Mouse (Mus musculus) forebrain, embryonic 12.5 days (tissue): ENCODE data around the gene Dapk3. TPM values are rescaled to one million over a fixed set of nuclear protein-coding genes. Genes with fewer than 3 reads are reported as not detected.
"Not testable (repeated sequence)": the region's sequence is repeated elsewhere in the genome, so short reads cannot be mapped to it uniquely, and the experiment has no call there.

Experiments used
- ATAC-seq: fragments of 200-750 bp; cut with Nextera tagmentation; 2 replicates; pipeline ENCODE4 v1.8.0; 2017; ENCODE audit warnings: moderate TSS enrichment; ENCODE audit not compliant: low FRiP score
- H3K27ac ChIP-seq: fragments of 300-500 bp; sonication (generic); 2 replicates; pipeline ENCODE4 v1.5.1; 2016; ENCODE audit warnings: mild to moderate bottlenecking
- H3K27me3 ChIP-seq: fragments of 300-500 bp; sonication (generic); 2 replicates; pipeline ENCODE4 v1.6.1; 2016; ENCODE audit warnings: mild to moderate bottlenecking
- H3K36me3 ChIP-seq: fragments of 300-500 bp; sonication (generic); replicated peaks from 2 replicates; pipeline ENCODE4 v1.6.1; 2016; ENCODE audit warnings: mild to moderate bottlenecking
- H3K4me1 ChIP-seq: fragments of 300-500 bp; sonication (generic); 2 replicates; pipeline ENCODE4 v1.6.1; 2016
- H3K4me2 ChIP-seq: fragments of 300-500 bp; sonication (generic); 2 replicates; pipeline ENCODE4 v1.6.1; 2016; ENCODE audit warnings: mild to moderate bottlenecking, moderate library complexity
- H3K4me3 ChIP-seq: fragments of 300-500 bp; sonication (generic); replicated peaks from 2 replicates; pipeline ENCODE4 v1.5.1; 2016; ENCODE audit warnings: mild to moderate bottlenecking
- H3K9ac ChIP-seq: fragments of 300-500 bp; sonication (generic); 2 replicates; pipeline ENCODE4 v1.6.1; 2016; ENCODE audit warnings: mild to moderate bottlenecking
- H3K9me3 ChIP-seq: fragments of 300-500 bp; sonication (generic); 2 replicates; pipeline ENCODE4 v1.6.1; 2016
- WGBS: fragments of 180-500 bp; shearing (Covaris S2); methylation state at CpG from one replicate; pipeline ENCODE4 v1.1.7; 2016; 5-methylcytosine and 5-hydroxymethylcytosine counted together
- polyA plus RNA-seq: library from polyadenylated mRNA; unstranded; fragments of >200 nt; fragmentation: Nextera tagmentation; extraction: Ambion mirVana; gene quantifications from 2 replicates; pipeline ENCODE4 v1.2.1, GENCODE M21; 2016

Dapk3 gene
- polyA plus RNA-seq, 1 experiment from 2014 or later, result 62.8 TPM

DNA sequence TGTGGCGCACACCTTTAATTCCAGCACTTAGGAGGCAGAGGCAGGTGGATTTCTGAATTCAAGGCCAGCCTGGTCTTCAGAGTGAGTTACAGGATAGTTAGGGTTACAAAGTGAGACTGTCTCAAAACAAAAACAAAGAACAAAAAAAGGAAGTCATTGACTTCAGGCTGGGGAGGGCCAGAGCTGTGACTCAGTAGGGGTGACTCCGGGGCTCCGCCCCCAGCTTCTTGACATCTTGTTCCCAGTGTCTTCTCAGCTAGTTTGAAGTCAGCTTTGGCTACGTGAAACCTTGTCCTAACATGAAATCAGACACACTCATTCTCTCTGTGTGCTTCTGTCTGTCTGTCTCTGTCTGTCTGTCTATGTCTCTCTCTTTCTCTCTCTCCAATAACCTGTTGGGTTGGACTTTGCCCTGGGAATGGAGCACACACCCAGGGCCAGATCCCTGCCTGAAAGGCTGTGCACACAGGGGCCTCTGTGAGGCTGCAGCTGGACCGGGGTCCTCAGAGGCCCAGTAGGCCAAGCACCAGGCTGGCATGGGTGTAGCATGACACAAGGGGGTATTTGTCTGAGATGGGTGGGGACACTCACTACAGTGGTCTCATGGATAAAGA, 38.7 kb downstream of the Dapk3 start:
- H3K4me1 ChIP-seq, result no peaks in the 10 kb centered on the region
- H3K4me3 ChIP-seq, result no peak overlapping the region
- no peak overlapping the region for H3K27ac ChIP-seq
- H3K9me3 ChIP-seq, result no peaks in the 10 kb centered on the region
- no peak for ATAC-seq
- peaks cover 42% of the 10 kb centered on the region for H3K36me3 ChIP-seq
- no peaks in the 10 kb centered on the region for H3K27me3 ChIP-seq
- no peak overlapping the region for H3K9ac ChIP-seq
- no peak overlapping the region for H3K4me2 ChIP-seq
- WGBS, result 83% methylated on average over 5 of the region's 5 CpGs

GRCm38 (mm10) chr10:81223731-81224130, 40.9 kb downstream of the Dapk3 start:
- H3K9ac ChIP-seq, H3K9me3 ChIP-seq, H3K27ac ChIP-seq, H3K4me2 ChIP-seq, H3K27me3 ChIP-seq, ATAC-seq, H3K4me1 ChIP-seq, H3K4me3 ChIP-seq: not testable (repeated sequence)
- H3K36me3 ChIP-seq, result peaks cover 33% of the 10 kb centered on the region
- 68% methylated on average over 2 of the region's 2 CpGs for WGBS

DNA sequence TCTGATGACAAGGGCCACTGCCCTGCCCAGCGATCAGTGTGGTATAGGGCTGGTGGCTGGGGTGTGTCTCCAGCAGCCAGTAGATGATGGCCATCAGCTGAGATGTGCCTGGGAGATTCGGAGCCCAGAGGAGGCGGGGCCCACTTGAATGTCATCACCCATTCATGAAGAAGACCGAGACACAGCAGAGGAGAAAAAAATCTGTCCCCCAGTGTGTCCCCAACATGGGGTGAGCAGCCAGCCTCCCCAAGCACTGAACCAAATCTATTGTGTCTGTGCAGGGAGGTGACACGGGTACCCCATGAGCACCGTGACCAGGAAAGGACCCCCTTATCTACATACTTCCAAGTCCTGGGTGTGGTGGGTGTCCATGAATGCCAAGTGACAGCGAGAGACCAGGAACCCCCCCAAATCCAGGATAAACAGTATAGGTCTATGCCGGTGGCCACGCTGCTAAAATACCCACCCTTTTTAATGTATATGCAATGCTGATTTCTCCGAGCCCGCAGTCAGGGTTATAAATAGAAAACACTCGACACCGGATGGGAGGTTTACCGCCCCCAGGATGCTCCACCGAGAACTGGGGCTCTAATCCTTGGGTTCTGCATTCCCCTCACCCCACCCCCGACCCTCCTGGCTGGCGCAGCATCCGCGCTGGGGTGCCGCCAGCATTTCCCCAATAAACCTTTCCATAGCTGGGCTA, 47.1 kb downstream of the Dapk3 start:
- Histone ChIP-seq H3K27ac (peak overlapping the region; percentile 81), H3K36me3 (no peaks in the 10 kb centered on the region), H3K27me3 (peaks cover 35% of the 10 kb centered on the region), H3K9me3 (no peaks in the 10 kb centered on the region), H3K4me2 (peak overlapping the region; percentile 60), H3K4me1 (peaks cover 53% of the 10 kb centered on the region), H3K9ac (peak overlapping the region; percentile 82), H3K4me3 (peak overlapping the region; percentile 63)
- ATAC-seq, result no peak
- WGBS, result 13% methylated on average over 20 of the region's 20 CpGs

GRCm38 (mm10) chr10:81230438-81231332, 47.9 kb downstream of the Dapk3 start, which contains the start of gene Atcay:
Gene Atcay, minus strand, starts transcription at chr10:81230833.
- Histone ChIP-seq H3K27ac (peak within 1 kb of the TSS; percentile 81), H3K9ac (peak within 1 kb of the TSS; percentile 82), H3K4me3 (peak within 1 kb of the TSS; percentile 63), H3K9me3 (no peaks in the 10 kb centered on the region), H3K4me1 (peaks cover 53% of the 10 kb centered on the region), H3K27me3 (peaks cover 35% of the 10 kb centered on the region), H3K4me2 (peak within 1 kb of the TSS; percentile 60), H3K36me3 (no peaks in the 10 kb centered on the region)
- peak; percentile 88 for ATAC-seq
- WGBS, result 4% methylated on average over 27 of the region's 27 CpGs

DNA sequence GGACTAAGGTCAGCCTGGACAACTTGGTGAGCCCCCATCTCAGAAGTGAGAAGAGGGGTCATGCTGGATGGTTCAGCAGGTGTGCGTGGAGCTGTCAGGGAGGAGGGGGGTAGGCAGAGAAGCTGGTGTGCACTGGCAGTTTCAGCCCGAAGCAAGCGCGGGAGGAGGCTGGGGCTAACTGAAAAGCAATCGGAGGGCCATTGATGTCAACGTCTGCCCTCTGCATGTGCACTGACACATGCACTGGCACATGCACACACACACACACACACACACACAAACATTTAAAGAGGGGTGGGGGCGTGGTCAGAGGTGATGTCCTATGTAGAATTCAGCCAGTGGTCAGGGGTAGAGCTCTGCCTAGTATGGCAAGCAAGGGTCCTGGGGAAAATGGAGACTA, 48.6 kb downstream of the Dapk3 start:
- Histone ChIP-seq H3K27ac (peak overlapping the region; percentile 65), H3K36me3 (no peaks in the 10 kb centered on the region), H3K27me3 (peaks cover 35% of the 10 kb centered on the region), H3K9me3 (no peaks in the 10 kb centered on the region), H3K4me3 (peak overlapping the region; percentile 63), H3K4me2 (peak overlapping the region; percentile 60), H3K4me1 (peaks cover 53% of the 10 kb centered on the region), H3K9ac (0 out of 2 replicates have a peak overlapping the region, but pooled peaks have one; percentile 1)
- no peak for ATAC-seq
- 47% methylated on average over 7 of the region's 7 CpGs for WGBS

DNA sequence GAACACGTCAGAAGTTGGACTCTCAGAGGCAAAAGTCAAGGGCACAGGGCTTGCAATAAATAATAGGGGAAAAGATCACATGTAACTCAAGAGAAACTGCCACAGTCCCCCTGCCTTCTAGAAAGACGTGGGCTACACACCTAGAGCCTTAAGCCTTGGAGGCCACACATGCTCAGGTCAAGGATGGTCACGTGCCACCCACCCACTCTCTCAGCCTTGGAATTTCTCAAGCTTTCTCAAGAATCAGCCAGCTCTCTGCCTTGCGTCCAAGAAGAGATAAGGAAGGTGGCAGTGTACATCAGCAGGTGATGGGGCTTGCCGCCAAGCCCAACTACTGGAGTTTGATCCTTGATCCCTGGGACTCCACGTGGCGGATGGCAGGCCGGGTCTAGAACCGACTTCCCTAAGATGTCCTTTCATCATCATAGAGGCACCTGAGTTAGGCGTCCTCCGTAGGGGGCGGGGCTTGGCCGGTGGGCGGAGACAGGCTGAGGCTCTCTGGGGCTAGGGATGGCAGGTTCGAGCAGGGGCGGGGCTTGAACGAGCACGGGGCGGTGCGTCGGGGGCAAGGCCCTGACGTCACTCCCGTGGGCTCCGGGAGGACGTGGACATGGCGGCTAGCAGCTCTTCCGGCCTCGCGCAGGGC, 49.9 kb downstream of the Dapk3 start, which contains the start of gene Zfr2:
Zfr2 (plus strand) TSS at position 576 of the 646 bp plus-strand sequence.
- H3K27me3 ChIP-seq, result peaks cover 37% of the 10 kb centered on the region
- 10% methylated on average over 29 of the region's 29 CpGs for WGBS

DNA sequence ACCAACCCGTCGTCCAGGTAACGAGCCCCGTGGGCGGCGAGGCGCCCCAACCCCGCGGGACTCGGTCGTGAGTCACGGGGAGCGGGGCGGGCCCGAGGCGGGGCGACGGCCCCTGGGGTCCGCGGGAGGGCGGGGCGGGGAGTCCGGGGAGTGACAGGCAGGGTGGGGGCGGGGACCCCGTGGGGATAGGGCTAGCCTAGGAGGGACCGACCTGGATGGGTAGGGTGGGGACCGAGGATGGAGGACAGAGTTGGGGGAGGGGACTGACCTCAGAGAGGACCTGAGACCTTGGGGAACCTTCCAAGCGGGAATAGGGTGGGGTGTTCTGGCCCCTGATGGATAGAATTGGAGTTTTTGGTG, 50.4 kb downstream of the Dapk3 start:
- WGBS, result 3% methylated on average over 27 of the region's 28 CpGs
- Histone ChIP-seq H3K9ac (peak overlapping the region; percentile 83), H3K4me2 (peak overlapping the region; percentile 79), H3K4me1 (peaks cover 54% of the 10 kb centered on the region), H3K9me3 (no peaks in the 10 kb centered on the region), H3K4me3 (peak overlapping the region; percentile 81), H3K27ac (no peak overlapping the region), H3K27me3 (peaks cover 42% of the 10 kb centered on the region), H3K36me3 (no peaks in the 10 kb centered on the region; the same call in 1 of the 2 replicates)
- ATAC-seq, result peak; percentile 52

More for the DNA sequence above, 49.9 kb downstream of the Dapk3 start, which contains the start of gene Zfr2:
- Histone ChIP-seq H3K4me2 (peak within 1 kb of the TSS; percentile 79), H3K36me3 (no peaks in the 10 kb centered on the region; the same call in 1 of the 2 replicates), H3K27ac (no peak within 1 kb of the TSS), H3K4me3 (peak within 1 kb of the TSS; percentile 81), H3K4me1 (peaks cover 58% of the 10 kb centered on the region), H3K9ac (peak within 1 kb of the TSS; percentile 83), H3K9me3 (no peaks in the 10 kb centered on the region)
- peak; percentile 75 for ATAC-seq

- 84% methylated on average over 6 of the region's 6 CpGs for WGBS
- Histone ChIP-seq H3K9ac (no peak overlapping the region), H3K36me3 (no peaks in the 10 kb centered on the region; the same call in 1 of the 2 replicates), H3K27ac (no peak overlapping the region), H3K4me1 (peaks cover 45% of the 10 kb centered on the region), H3K27me3 (peaks cover 40% of the 10 kb centered on the region), H3K4me3 (no peak overlapping the region), H3K9me3 (no peaks in the 10 kb centered on the region), H3K4me2 (no peak overlapping the region)
- no peak for ATAC-seq
These were observed 51.4 kb downstream of the Dapk3 start for GRCm38 (mm10) chr10:81234206-81234605.

- H3K9me3 ChIP-seq, result no peaks in the 10 kb centered on the region
- peaks cover 31% of the 10 kb centered on the region for H3K4me1 ChIP-seq
- WGBS, result 87% methylated on average over 12 of the region's 12 CpGs
- no peak overlapping the region for H3K4me3 ChIP-seq
- no peak overlapping the region for H3K9ac ChIP-seq
- no peaks in the 10 kb centered on the region; the same call in 1 of the 2 replicates for H3K36me3 ChIP-seq
- no peak for ATAC-seq
- H3K27ac ChIP-seq, result no peak overlapping the region
- no peak overlapping the region for H3K4me2 ChIP-seq
- peaks cover 44% of the 10 kb centered on the region for H3K27me3 ChIP-seq
These were observed 53.9 kb downstream of the Dapk3 start for GRCm38 (mm10) chr10:81236471-81237268.

DNA sequence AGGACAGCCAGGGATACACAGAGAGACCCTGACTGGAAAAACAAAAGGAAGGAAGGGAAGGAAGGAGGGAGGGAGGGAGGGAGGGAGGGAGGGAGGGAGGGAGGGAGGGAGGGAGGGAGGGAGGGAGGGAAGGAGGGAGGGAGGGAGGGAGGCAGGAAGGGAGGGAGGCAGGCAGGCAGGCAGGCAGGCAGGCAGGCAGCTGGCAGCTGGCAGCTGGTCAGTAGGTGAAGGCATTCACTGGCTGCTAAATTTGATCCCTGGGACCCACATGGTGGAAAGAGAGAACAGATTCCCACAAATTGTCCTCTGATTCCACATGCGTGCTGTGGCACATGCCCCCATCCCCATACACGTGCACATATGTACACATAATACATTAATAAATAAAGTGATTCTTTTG, 55.8 kb downstream of the Dapk3 start:
- peaks cover 51% of the 10 kb centered on the region for H3K27me3 ChIP-seq
- peaks cover 20% of the 10 kb centered on the region for H3K4me1 ChIP-seq
- 81% methylated on average over 2 of the region's 2 CpGs for WGBS
- H3K9ac ChIP-seq, result no peak overlapping the region
- no peaks in the 10 kb centered on the region for H3K9me3 ChIP-seq
- H3K4me2 ChIP-seq, result no peak overlapping the region
- H3K4me3 ChIP-seq, result no peak overlapping the region
- no peak overlapping the region for H3K27ac ChIP-seq
- ATAC-seq, result no peak
- no peaks in the 10 kb centered on the region; the same call in 1 of the 2 replicates for H3K36me3 ChIP-seq

- no peak for ATAC-seq
- no peak overlapping the region for H3K4me3 ChIP-seq
- 17% methylated on average over 13 of the region's 13 CpGs for WGBS
- no peak overlapping the region for H3K9ac ChIP-seq
- peaks cover 61% of the 10 kb centered on the region for H3K27me3 ChIP-seq
- no peak overlapping the region for H3K27ac ChIP-seq
- no peak overlapping the region for H3K4me2 ChIP-seq
- H3K4me1 ChIP-seq, result peaks cover 23% of the 10 kb centered on the region
- H3K36me3 ChIP-seq, result no peaks in the 10 kb centered on the region; the same call in 1 of the 2 replicates
- H3K9me3 ChIP-seq, result no peaks in the 10 kb centered on the region
These were observed 58.1 kb downstream of the Dapk3 start for GRCm38 (mm10) chr10:81240876-81241275.
